ENCODE assay signal across 8 mouse cellular contexts in the genomic region with DNA sequence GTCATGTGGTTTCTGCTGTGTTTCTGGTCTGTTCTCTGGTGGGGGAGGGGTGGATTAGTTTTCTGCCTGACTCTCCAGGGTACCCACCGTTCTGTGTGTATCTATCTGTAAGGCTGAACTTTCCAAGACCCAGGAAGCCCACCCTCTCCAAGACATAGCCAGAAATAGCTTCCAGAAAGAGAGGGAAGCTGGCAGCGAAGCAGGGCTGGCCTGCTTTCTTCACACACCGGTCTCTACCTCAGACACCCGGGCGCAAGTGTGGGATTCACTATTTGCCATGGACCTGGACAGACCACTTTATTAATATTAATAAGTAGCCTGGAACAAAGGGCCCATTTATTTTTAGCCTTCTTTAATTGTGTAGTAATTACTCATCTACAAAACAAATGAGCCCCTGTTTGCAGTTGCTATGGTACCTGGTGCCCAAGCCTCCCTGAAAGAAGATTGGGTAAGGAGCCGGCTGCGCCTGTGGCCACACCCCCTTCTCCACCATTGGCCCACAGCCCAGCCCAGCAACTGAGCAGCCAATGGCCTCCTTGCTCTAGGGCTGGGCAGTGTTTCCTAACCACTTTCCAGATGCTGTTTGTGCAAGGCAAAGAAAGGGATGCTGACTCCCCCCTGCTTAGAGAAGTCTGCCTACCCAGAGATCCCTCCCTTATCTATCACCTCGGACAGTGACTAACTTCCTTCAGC.
DNase-seq lines count a peak whose midpoint lies in the region; ATAC-seq lines count a peak whose summit lies in the region.

No protein-coding gene starts in this region.

- peak; percentile 57 for DNase-seq in gastrocnemius, postnatal 10 days
- DNase-seq in gastrocnemius, adult 18-20 months (ENCODE audit: low spot score), result no peak
- DNase-seq in kidney, postnatal 10 days, result peak; percentile 43
- DNase-seq in liver, result peak; percentile 67
- no peak for DNase-seq in urinary bladder, postnatal 25 days (ENCODE audit: low spot score)

- 52% methylated on average over 8 of the region's 8 CpGs for WGBS in embryonic facial prominence, embryonic 12.5 days
- 50% methylated on average over 8 of the region's 8 CpGs for WGBS in heart, embryonic 12.5 days
- WGBS in midbrain, embryonic 15.5 days, result 31% methylated on average over 8 of the region's 8 CpGs

- no peak overlapping the region for H3K9ac ChIP-seq in embryonic facial prominence, embryonic 12.5 days
- no peak overlapping the region for H3K9ac ChIP-seq in heart, embryonic 12.5 days
- no peak overlapping the region for H3K9ac ChIP-seq in midbrain, embryonic 15.5 days

- peak; percentile 85 for ATAC-seq in embryonic facial prominence, embryonic 12.5 days (ENCODE audit: insufficient number of reproducible peaks, insufficient read depth, low FRiP score, low TSS enrichment)
- ATAC-seq in heart, embryonic 12.5 days (ENCODE audit: insufficient number of reproducible peaks, low FRiP score), result peak; percentile 57
- ATAC-seq in midbrain, embryonic 15.5 days (replicated peaks), result peak; percentile 96

- H3K4me2 ChIP-seq in embryonic facial prominence, embryonic 12.5 days (replicated peaks), result no peak overlapping the region
- H3K4me2 ChIP-seq in heart, embryonic 12.5 days, result 0 out of 2 replicates have a peak overlapping the region, but pooled peaks have one; percentile 1
- H3K4me2 ChIP-seq in midbrain, embryonic 15.5 days, result peak overlapping the region; percentile 37

- peaks cover 19% of the 10 kb centered on the region; the same call in 1 of the 2 replicates for H3K36me3 ChIP-seq in embryonic facial prominence, embryonic 12.5 days
- peaks cover 16% of the 10 kb centered on the region for H3K36me3 ChIP-seq in heart, embryonic 12.5 days
- no peaks in the 10 kb centered on the region for H3K36me3 ChIP-seq in midbrain, embryonic 15.5 days (replicated peaks)

- H3K4me1 ChIP-seq in embryonic facial prominence, embryonic 12.5 days, result peaks cover 14% of the 10 kb centered on the region
- H3K4me1 ChIP-seq in heart, embryonic 12.5 days (replicated peaks), result peaks cover 75% of the 10 kb centered on the region
- peaks cover 34% of the 10 kb centered on the region for H3K4me1 ChIP-seq in midbrain, embryonic 15.5 days

- H3K27ac ChIP-seq in embryonic facial prominence, embryonic 12.5 days, result peak overlapping the region; percentile 30
- H3K27ac ChIP-seq in heart, embryonic 12.5 days (ENCODE audit: poor library complexity, severe bottlenecking), result peak overlapping the region; percentile 51
- peak overlapping the region; percentile 82 for H3K27ac ChIP-seq in midbrain, embryonic 15.5 days

- H3K4me3 ChIP-seq in embryonic facial prominence, embryonic 12.5 days, result no peak overlapping the region
- no peak overlapping the region for H3K4me3 ChIP-seq in heart, embryonic 12.5 days
- H3K4me3 ChIP-seq in midbrain, embryonic 15.5 days, result no peak overlapping the region

- no peaks in the 10 kb centered on the region for H3K27me3 ChIP-seq in embryonic facial prominence, embryonic 12.5 days
- H3K27me3 ChIP-seq in heart, embryonic 12.5 days (replicated peaks), result no peaks in the 10 kb centered on the region
- no peaks in the 10 kb centered on the region for H3K27me3 ChIP-seq in midbrain, embryonic 15.5 days (replicated peaks)

- no peaks in the 10 kb centered on the region for H3K9me3 ChIP-seq in embryonic facial prominence, embryonic 12.5 days
- H3K9me3 ChIP-seq in heart, embryonic 12.5 days (replicated peaks), result no peaks in the 10 kb centered on the region
- no peaks in the 10 kb centered on the region for H3K9me3 ChIP-seq in midbrain, embryonic 15.5 days

Comparison
In these comparisons a context has a peak if more than half of its experiments do, and no peak if none do; other contexts are left out.
1. DNase-seq: peak in gastrocnemius, postnatal 10 days (single experiment), kidney, postnatal 10 days (single experiment) and liver (single experiment); none in gastrocnemius, adult 18-20 months (single experiment) and urinary bladder, postnatal 25 days (single experiment).
2. H3K27ac ChIP-seq: peak in every context shown above with its lines; median percentile 82 in midbrain, embryonic 15.5 days; 51 in heart, embryonic 12.5 days; 30 in embryonic facial prominence, embryonic 12.5 days.
3. Peak in every context shown above with its lines, with median percentiles within 50 percentile points of each other: ATAC-seq.